Mouse (Mus musculus) testis, postnatal 10 days (tissue): ENCODE results near the gene Zfp266.

Experiments
- DNase-seq: peaks from one replicate; pipeline ENCODE4 v3.0.0; 2021; ENCODE audit warnings: low spot score

The Zfp266 gene

GRCm38 (mm10) chr9:20492527-20493233 lies 28.5 kb downstream of the Zfp266 start, which contains the start of gene Zfp426:
Gene Zfp426 (minus strand): TSS chr9:20492746.
- peak; percentile 88 for DNase-seq

- no peak for DNase-seq
Measured at GRCm38 (mm10) chr9:20491858-20492526, 29.2 kb downstream of the Zfp266 start.

- no peak for DNase-seq
Measured at GRCm38 (mm10) chr9:20489536-20489935, 31.7 kb downstream of the Zfp266 start.

- no peak for DNase-seq
Measured at GRCm38 (mm10) chr9:20479396-20479795, 41.8 kb downstream of the Zfp266 start.

- DNase-seq = no peak
Measured at GRCm38 (mm10) chr9:20476632-20477031, 44.6 kb downstream of the Zfp266 start.

- peak; percentile 67 for DNase-seq
Measured at GRCm38 (mm10) chr9:20466761-20467442, 54.3 kb downstream of the Zfp266 start.

- peak; percentile 78 for DNase-seq
Measured at GRCm38 (mm10) chr9:20459377-20460317, 61.6 kb downstream of the Zfp266 start, which contains the start of gene Zfp26. Gene Zfp26 (minus strand): TSS chr9:20460162.

GRCm38 (mm10) chr9:20453647-20454046 lies 67.6 kb downstream of the Zfp266 start:
- DNase-seq = no peak

GRCm38 (mm10) chr9:20451493-20451892 lies 69.7 kb downstream of the Zfp266 start:
- no peak for DNase-seq
